Mouse (Mus musculus): ENCODE measurements around the gene Zbtb43. TPM values are rescaled to one million over a fixed set of nuclear protein-coding genes. Genes with fewer than 3 reads are reported as not detected.

The Zbtb43 gene
- polyA plus RNA-seq, 1 experiment, result 4.8 TPM

DNA sequence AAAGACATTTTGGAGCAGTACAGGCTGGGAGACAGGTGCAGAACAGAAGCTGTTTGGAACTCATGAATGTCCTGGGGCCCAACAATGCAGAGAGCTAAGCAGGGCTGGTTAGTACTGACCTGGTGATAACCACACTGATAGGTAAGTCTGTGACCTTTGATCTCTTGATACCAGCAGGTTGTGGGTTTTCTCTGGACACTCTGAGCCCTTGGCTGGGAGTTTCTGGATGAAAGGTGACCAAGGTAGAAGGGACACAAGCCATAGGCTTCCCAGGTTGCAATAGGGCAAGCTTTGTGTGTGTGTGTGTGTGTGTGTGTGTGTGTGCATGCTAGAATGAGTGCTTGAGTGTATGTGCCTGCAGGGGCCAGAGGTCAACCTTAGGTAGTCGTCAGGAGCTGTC, 21.6 kb downstream of the Zbtb43 start:
- Histone ChIP-seq H3K79me3 (ENCODE audit: low read depth) (no peaks in the 10 kb centered on the region), H3ac (ENCODE audit: control insufficient read depth, insufficient read length, low read depth) (no peak overlapping the region), H3K36me3 (ENCODE audit: control insufficient read depth, insufficient read depth) (peaks cover 13% of the 10 kb centered on the region), H3K27me3 (ENCODE audit: control insufficient read depth, insufficient read depth, insufficient read length) (no peaks in the 10 kb centered on the region), H3K4me3 (ENCODE audit: insufficient read depth, poor library complexity, severe bottlenecking) (no peak overlapping the region), H3K79me2 (ENCODE audit: control insufficient read depth, insufficient read depth) (peaks cover 7% of the 10 kb centered on the region)
- TF ChIP-seq CTCF (IDR thresholded peaks at IDR 0.05; ENCODE audit: control insufficient read depth, insufficient read depth, insufficient read length), result no peak
- TF ChIP-seq FOSL1 (IDR thresholded peaks at IDR 0.05; ENCODE audit: insufficient read depth, low read length, poor library complexity, severe bottlenecking), result no peak
- TF ChIP-seq USF1 (IDR thresholded peaks at IDR 0.05; ENCODE audit: low read depth), result no peak
- no peak for TF ChIP-seq CEBPB (IDR thresholded peaks at IDR 0.05; ENCODE audit: low read depth)
- TF ChIP-seq MAX (IDR thresholded peaks at IDR 0.05), result no peak
- TF ChIP-seq MYOD1 (IDR thresholded peaks at IDR 0.05; ENCODE audit: control insufficient read depth, insufficient read length, low read depth), result no peak
- TF ChIP-seq MYOG (IDR thresholded peaks at IDR 0.05; ENCODE audit: control insufficient read depth, extremely low read depth, insufficient read length), result no peak

GRCm38 (mm10) chr2:33445741-33446140, 22.6 kb downstream of the Zbtb43 start:
- H3K79me2 ChIP-seq (ENCODE audit: control insufficient read depth, insufficient read depth), result peaks cover under 1% of the 10 kb centered on the region
- H3ac ChIP-seq (ENCODE audit: control insufficient read depth, insufficient read length, low read depth), result no peak overlapping the region
- no peaks in the 10 kb centered on the region for H3K79me3 ChIP-seq (ENCODE audit: low read depth)
- no peak overlapping the region for H3K4me3 ChIP-seq (ENCODE audit: insufficient read depth, poor library complexity, severe bottlenecking)
- peaks cover 8% of the 10 kb centered on the region for H3K36me3 ChIP-seq (ENCODE audit: control insufficient read depth, insufficient read depth)
- TF ChIP-seq CEBPB (IDR thresholded peaks at IDR 0.05; ENCODE audit: low read depth) (no peak), MYOG (IDR thresholded peaks at IDR 0.05; ENCODE audit: control insufficient read depth, extremely low read depth, insufficient read length) (no peak), CTCF (IDR thresholded peaks at IDR 0.05; ENCODE audit: control insufficient read depth, insufficient read depth, insufficient read length) (no peak), MYOD1 (IDR thresholded peaks at IDR 0.05; ENCODE audit: control insufficient read depth, insufficient read length, low read depth) (no peak), USF1 (IDR thresholded peaks at IDR 0.05; ENCODE audit: low read depth) (no peak), FOSL1 (IDR thresholded peaks at IDR 0.05; ENCODE audit: insufficient read depth, low read length, poor library complexity, severe bottlenecking) (no peak), MAX (IDR thresholded peaks at IDR 0.05) (no peak)
- no peaks in the 10 kb centered on the region for H3K27me3 ChIP-seq (ENCODE audit: control insufficient read depth, insufficient read depth, insufficient read length)

GRCm38 (mm10) chr2:33444862-33445261, 23.5 kb downstream of the Zbtb43 start:
- no peaks in the 10 kb centered on the region for H3K79me3 ChIP-seq (ENCODE audit: low read depth)
- peaks cover under 1% of the 10 kb centered on the region for H3K36me3 ChIP-seq (ENCODE audit: control insufficient read depth, insufficient read depth)
- no peak for TF ChIP-seq MAX (IDR thresholded peaks at IDR 0.05)
- TF ChIP-seq USF1 (IDR thresholded peaks at IDR 0.05; ENCODE audit: low read depth), result no peak
- no peak for TF ChIP-seq CEBPB (IDR thresholded peaks at IDR 0.05; ENCODE audit: low read depth)
- TF ChIP-seq CTCF (IDR thresholded peaks at IDR 0.05; ENCODE audit: control insufficient read depth, insufficient read depth, insufficient read length), result no peak
- no peak for TF ChIP-seq MYOG (IDR thresholded peaks at IDR 0.05; ENCODE audit: control insufficient read depth, extremely low read depth, insufficient read length)
- TF ChIP-seq MYOD1 (IDR thresholded peaks at IDR 0.05; ENCODE audit: control insufficient read depth, insufficient read length, low read depth), result no peak
- no peak for TF ChIP-seq FOSL1 (IDR thresholded peaks at IDR 0.05; ENCODE audit: insufficient read depth, low read length, poor library complexity, severe bottlenecking)
- no peaks in the 10 kb centered on the region for H3K27me3 ChIP-seq (ENCODE audit: control insufficient read depth, insufficient read depth, insufficient read length)
- no peaks in the 10 kb centered on the region for H3K79me2 ChIP-seq (ENCODE audit: control insufficient read depth, insufficient read depth)
- H3K4me3 ChIP-seq (ENCODE audit: insufficient read depth, poor library complexity, severe bottlenecking), result no peak overlapping the region
- no peak overlapping the region for H3ac ChIP-seq (ENCODE audit: control insufficient read depth, insufficient read length, low read depth)

GRCm38 (mm10) chr2:33444358-33444757, 24.0 kb downstream of the Zbtb43 start:
- no peak overlapping the region for H3K4me3 ChIP-seq (ENCODE audit: insufficient read depth, poor library complexity, severe bottlenecking)

GRCm38 (mm10) chr2:33442701-33443100, 25.7 kb downstream of the Zbtb43 start:
- Histone ChIP-seq H3K36me3 (ENCODE audit: control insufficient read depth, insufficient read depth) (no peaks in the 10 kb centered on the region), H3ac (ENCODE audit: control insufficient read depth, insufficient read length, low read depth) (no peak overlapping the region), H3K27me3 (ENCODE audit: control insufficient read depth, insufficient read depth, insufficient read length) (peaks cover 5% of the 10 kb centered on the region), H3K79me2 (ENCODE audit: control insufficient read depth, insufficient read depth) (no peaks in the 10 kb centered on the region), H3K79me3 (ENCODE audit: low read depth) (no peaks in the 10 kb centered on the region), H3K4me3 (ENCODE audit: insufficient read depth, poor library complexity, severe bottlenecking) (no peak overlapping the region)
- TF ChIP-seq USF1 (IDR thresholded peaks at IDR 0.05; ENCODE audit: low read depth) (no peak), FOSL1 (IDR thresholded peaks at IDR 0.05; ENCODE audit: insufficient read depth, low read length, poor library complexity, severe bottlenecking) (no peak), CEBPB (IDR thresholded peaks at IDR 0.05; ENCODE audit: low read depth) (no peak), MYOG (IDR thresholded peaks at IDR 0.05; ENCODE audit: control insufficient read depth, extremely low read depth, insufficient read length) (no peak), CTCF (IDR thresholded peaks at IDR 0.05; ENCODE audit: control insufficient read depth, insufficient read depth, insufficient read length) (no peak), MAX (IDR thresholded peaks at IDR 0.05) (no peak), MYOD1 (IDR thresholded peaks at IDR 0.05; ENCODE audit: control insufficient read depth, insufficient read length, low read depth) (no peak)

More at GRCm38 (mm10) chr2:33444358-33444757, 24.0 kb downstream of the Zbtb43 start:
- Histone ChIP-seq H3K36me3 (ENCODE audit: control insufficient read depth, insufficient read depth) (no peaks in the 10 kb centered on the region), H3K79me3 (ENCODE audit: low read depth) (no peaks in the 10 kb centered on the region), H3ac (ENCODE audit: control insufficient read depth, insufficient read length, low read depth) (no peak overlapping the region), H3K79me2 (ENCODE audit: control insufficient read depth, insufficient read depth) (no peaks in the 10 kb centered on the region), H3K27me3 (ENCODE audit: control insufficient read depth, insufficient read depth, insufficient read length) (no peaks in the 10 kb centered on the region)
- TF ChIP-seq CEBPB (IDR thresholded peaks at IDR 0.05; ENCODE audit: low read depth) (peak; percentile 90), USF1 (IDR thresholded peaks at IDR 0.05; ENCODE audit: low read depth) (no peak), FOSL1 (IDR thresholded peaks at IDR 0.05; ENCODE audit: insufficient read depth, low read length, poor library complexity, severe bottlenecking) (peak; percentile 58), MAX (IDR thresholded peaks at IDR 0.05) (peak; percentile 81), CTCF (IDR thresholded peaks at IDR 0.05; ENCODE audit: control insufficient read depth, insufficient read depth, insufficient read length) (no peak)

DNA sequence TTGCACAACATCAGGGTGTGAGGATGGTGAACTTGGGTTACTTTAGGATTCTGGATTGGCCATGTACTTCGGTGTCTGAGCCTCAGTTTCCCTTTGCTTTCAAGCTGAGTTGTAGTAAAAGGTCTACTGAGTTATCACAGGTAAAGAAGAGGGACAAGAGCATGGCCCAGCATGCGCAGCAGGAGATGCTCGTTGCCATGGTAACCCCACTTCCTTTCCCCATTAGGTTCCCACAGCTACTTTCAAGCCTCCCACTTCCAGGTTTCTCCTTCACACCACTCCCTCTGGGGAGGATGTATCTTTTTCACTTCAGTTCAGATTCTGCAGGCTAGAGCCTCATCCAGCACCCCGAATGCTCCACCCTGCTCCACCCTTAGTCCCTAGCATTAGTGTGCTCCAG, 27.5 kb downstream of the Zbtb43 start:
- Histone ChIP-seq H3K79me2 (ENCODE audit: control insufficient read depth, insufficient read depth) (no peaks in the 10 kb centered on the region), H3ac (ENCODE audit: control insufficient read depth, insufficient read length, low read depth) (no peak overlapping the region), H3K4me3 (ENCODE audit: insufficient read depth, poor library complexity, severe bottlenecking) (no peak overlapping the region), H3K36me3 (ENCODE audit: control insufficient read depth, insufficient read depth) (no peaks in the 10 kb centered on the region), H3K79me3 (ENCODE audit: low read depth) (no peaks in the 10 kb centered on the region), H3K27me3 (ENCODE audit: control insufficient read depth, insufficient read depth, insufficient read length) (peaks cover 5% of the 10 kb centered on the region)
- TF ChIP-seq MAX (IDR thresholded peaks at IDR 0.05) (no peak), MYOG (IDR thresholded peaks at IDR 0.05; ENCODE audit: control insufficient read depth, extremely low read depth, insufficient read length) (no peak), FOSL1 (IDR thresholded peaks at IDR 0.05; ENCODE audit: insufficient read depth, low read length, poor library complexity, severe bottlenecking) (no peak)

Data from C2C12 (cell line).